Mouse (Mus musculus) B cell, adult 67 days (primary cell): ENCODE data around the gene Cyp3a44. TPM values are rescaled to one million over a fixed set of nuclear protein-coding genes. Genes with fewer than 3 reads are reported as not detected.

ENCODE experiments used
- total RNA-seq, 2 experiments: library from RNA; stranded (reverse); gene quantifications; 4 replicates each; pipeline ENCODE4 v1.2.4; 2023

Gene Cyp3a44
- total RNA-seq, result not detected

GRCm38 (mm10) chr5:145805796-145806195 lies at the start of gene Cyp3a44:
TSS of gene Cyp3a44 (minus strand) at chr5:145805874.

Other genes starting within 250 kb of the Cyp3a44 start
- gene Cyp3a41b, start 221.1 kb downstream of the Cyp3a44 start, total RNA-seq, result not detected
- gene Cyp3a41a, start 85.7 kb downstream of the Cyp3a44 start, total RNA-seq, result not detected
- gene Cyp3a11, start 74.1 kb upstream of the Cyp3a44 start, total RNA-seq, result not detected
- not detected for gene Cyp3a25, start 203.7 kb upstream of the Cyp3a44 start, total RNA-seq